Mouse (Mus musculus) spleen, adult 2 months (tissue): ENCODE results near the gene Lmbrd2. TPM values are rescaled to one million over a fixed set of nuclear protein-coding genes. Genes with fewer than 3 reads are reported as not detected.
"Not testable (repeated sequence)": the region's sequence is repeated elsewhere in the genome, so short reads cannot be mapped to it uniquely, and the experiment has no call there.

ENCODE experiments used
- DNase-seq, 2 experiments: peaks; one replicate each; pipeline versions ENCODE4 v3.0.0 to v3.0.0-alpha.2; 2012 to 2021; ENCODE audit warnings: low spot score in 2 of 2, low read depth in 1 of 2
- H3K27ac ChIP-seq: fragments of 200-500 bp; 2 replicates; pipeline ENCODE4 v1.5.1; 2012; ENCODE audit warnings: low read length, inconsistent platforms; ENCODE audit not compliant: insufficient read depth
- H3K27me3 ChIP-seq: fragments of 200-500 bp; 2 replicates; pipeline ENCODE4 v1.6.1; 2012; ENCODE audit warnings: mild to moderate bottlenecking, moderate library complexity, low read length, inconsistent platforms; ENCODE audit not compliant: control insufficient read depth, insufficient read depth
- H3K36me3 ChIP-seq: fragments of 200-500 bp; 2 replicates; pipeline ENCODE4 v1.6.1; 2012; ENCODE audit warnings: mild to moderate bottlenecking, low read length, inconsistent platforms; ENCODE audit not compliant: control insufficient read depth, insufficient read depth
- H3K4me1 ChIP-seq: fragments of 200-500 bp; 2 replicates; pipeline ENCODE4 v1.6.1; 2011; ENCODE audit warnings: inconsistent platforms; ENCODE audit not compliant: control insufficient read depth, insufficient read depth, insufficient read length
- H3K4me3 ChIP-seq: fragments of 200-500 bp; 2 replicates; pipeline ENCODE4 v1.5.1; 2011; ENCODE audit warnings: mild to moderate bottlenecking, inconsistent platforms; ENCODE audit not compliant: insufficient read depth, insufficient read length; ENCODE audit errors: extremely low read depth
- CTCF ChIP-seq: fragments of 200-500 bp; IDR thresholded peaks from 2 replicates; pipeline ENCODE4 v1.5.1; 2011; ENCODE audit warnings: mild to moderate bottlenecking, inconsistent platforms; ENCODE audit not compliant: insufficient read depth, insufficient read length, insufficient replicate concordance; ENCODE audit errors: extremely low read depth
- POLR2A ChIP-seq: fragments of 200-500 bp; IDR thresholded peaks from 2 replicates; pipeline ENCODE4 v1.6.1; 2011; ENCODE audit warnings: low read depth, low read length, inconsistent platforms
- WGBS: fragments of 180-500 bp; shearing (Covaris S2); methylation state at CpG from one replicate; pipeline ENCODE4 v1.1.7; 2018; 5-methylcytosine and 5-hydroxymethylcytosine counted together
- polyA plus RNA-seq: library from polyadenylated mRNA; depleted of rRNA; stranded (reverse); fragments of >200 nt; gene quantifications from 2 replicates; pipeline ENCODE4 v1.2.3, GENCODE M21; 2012

Lmbrd2 gene
- polyA plus RNA-seq, 1 experiment, result 5.6 TPM

GRCm38 (mm10) chr15:9164125-9164524, 23.8 kb downstream of the Lmbrd2 start:
- H3K27me3 ChIP-seq, result no peaks in the 10 kb centered on the region
- no peak overlapping the region for H3K27ac ChIP-seq
- no peaks in the 10 kb centered on the region for H3K4me1 ChIP-seq
- no peak overlapping the region for H3K4me3 ChIP-seq
- DNase-seq, result no peak
- no peak for TF ChIP-seq CTCF
- TF ChIP-seq POLR2A, result no peak
- H3K36me3 ChIP-seq, result peaks cover 5% of the 10 kb centered on the region
- 93% methylated on average over 6 of the region's 6 CpGs for WGBS

GRCm38 (mm10) chr15:9177038-9177437, 36.7 kb downstream of the Lmbrd2 start:
- H3K27ac ChIP-seq, result no peak overlapping the region
- no peak for DNase-seq
- 80% methylated on average over 3 of the region's 3 CpGs for WGBS
- H3K4me3 ChIP-seq, result no peak overlapping the region
- H3K36me3 ChIP-seq, result peaks cover 12% of the 10 kb centered on the region
- TF ChIP-seq CTCF (no peak), POLR2A (no peak)
- H3K4me1 ChIP-seq, result no peaks in the 10 kb centered on the region
- H3K27me3 ChIP-seq, result no peaks in the 10 kb centered on the region

GRCm38 (mm10) chr15:9183995-9184394, 43.6 kb downstream of the Lmbrd2 start:
- TF ChIP-seq POLR2A, result no peak
- no peak for TF ChIP-seq CTCF
- no peaks in the 10 kb centered on the region for H3K4me1 ChIP-seq
- peaks cover 8% of the 10 kb centered on the region; the same call in 1 of the 2 replicates for H3K36me3 ChIP-seq
- H3K4me3 ChIP-seq, result no peak overlapping the region
- H3K27me3 ChIP-seq, result no peaks in the 10 kb centered on the region
- DNase-seq, result no peak
- WGBS, result 94% methylated on average over 5 of the region's 5 CpGs
- no peak overlapping the region for H3K27ac ChIP-seq

GRCm38 (mm10) chr15:9189796-9190195, 49.4 kb downstream of the Lmbrd2 start:
- 78% methylated on average over 2 of the region's 2 CpGs for WGBS
- DNase-seq, result no peak
- H3K27me3 ChIP-seq, result no peaks in the 10 kb centered on the region
- H3K4me1 ChIP-seq, result no peaks in the 10 kb centered on the region
- H3K27ac ChIP-seq, result no peak overlapping the region
- H3K4me3 ChIP-seq, result no peak overlapping the region
- peaks cover 18% of the 10 kb centered on the region for H3K36me3 ChIP-seq
- TF ChIP-seq CTCF, result no peak
- no peak for TF ChIP-seq POLR2A

GRCm38 (mm10) chr15:9192685-9193084, 52.3 kb downstream of the Lmbrd2 start:
- not testable (repeated sequence) for DNase-seq, H3K27ac ChIP-seq, H3K4me1 ChIP-seq, H3K27me3 ChIP-seq, H3K4me3 ChIP-seq
- peaks cover 17% of the 10 kb centered on the region for H3K36me3 ChIP-seq

- no peaks in the 10 kb centered on the region for H3K4me1 ChIP-seq
- DNase-seq, result no peak
- peaks cover 4% of the 10 kb centered on the region for H3K36me3 ChIP-seq
- 48% methylated on average over 6 of the region's 6 CpGs for WGBS
- H3K27me3 ChIP-seq, result no peaks in the 10 kb centered on the region
- H3K4me3 ChIP-seq, result no peak overlapping the region
- no peak overlapping the region for H3K27ac ChIP-seq
- TF ChIP-seq POLR2A (no peak), CTCF (no peak)
These were observed 58.1 kb downstream of the Lmbrd2 start for GRCm38 (mm10) chr15:9198421-9198820.

GRCm38 (mm10) chr15:9211891-9212290, 71.5 kb downstream of the Lmbrd2 start:
- DNase-seq, result no peak
- TF ChIP-seq CTCF (no peak), POLR2A (no peak)

GRCm38 (mm10) chr15:9213026-9213425, 72.7 kb downstream of the Lmbrd2 start:
- not testable (repeated sequence) for H3K27me3 ChIP-seq, H3K36me3 ChIP-seq, H3K27ac ChIP-seq, H3K4me3 ChIP-seq, H3K4me1 ChIP-seq, DNase-seq
- WGBS, result 81% methylated on average over 3 of the region's 3 CpGs

More at GRCm38 (mm10) chr15:9211891-9212290, 71.5 kb downstream of the Lmbrd2 start:
- Histone ChIP-seq H3K4me1 (no peaks in the 10 kb centered on the region), H3K27ac (no peak overlapping the region), H3K36me3 (no peaks in the 10 kb centered on the region), H3K27me3 (no peaks in the 10 kb centered on the region), H3K4me3 (no peak overlapping the region)

- 91% methylated on average over 7 of the region's 7 CpGs for WGBS
- H3K27ac ChIP-seq, H3K4me3 ChIP-seq, H3K27me3 ChIP-seq, H3K36me3 ChIP-seq, H3K4me1 ChIP-seq, DNase-seq: not testable (repeated sequence)
These were observed 73.1 kb downstream of the Lmbrd2 start for GRCm38 (mm10) chr15:9213431-9213830.
